Mouse (Mus musculus): ENCODE data around the gene Cars2.
A peak's percentile ranks its signal among the peaks of the same experiment; 100 is the strongest.

GRCm38 (mm10) chr8:11469095-11469494, 81.5 kb downstream of the Cars2 start:
- TF ChIP-seq CTCF (IDR thresholded peaks at IDR 0.05; ENCODE audit: control insufficient read depth, insufficient read depth, insufficient read length) (peak; percentile 27), USF1 (IDR thresholded peaks at IDR 0.05; ENCODE audit: low read depth) (no peak), MAX (IDR thresholded peaks at IDR 0.05) (no peak), FOSL1 (IDR thresholded peaks at IDR 0.05; ENCODE audit: insufficient read depth, low read length, poor library complexity, severe bottlenecking) (no peak), MYOG (IDR thresholded peaks at IDR 0.05; ENCODE audit: control insufficient read depth, extremely low read depth, insufficient read length) (no peak), MYOD1 (IDR thresholded peaks at IDR 0.05; ENCODE audit: control insufficient read depth, insufficient read length, low read depth) (no peak), CEBPB (IDR thresholded peaks at IDR 0.05; ENCODE audit: low read depth) (no peak)
